Mouse (Mus musculus): Measurements from ENCODE around the gene Btbd35f20. TPM values are rescaled to one million over a fixed set of nuclear protein-coding genes. Genes with fewer than 3 reads are reported as not detected.
"Not testable (repeated sequence)": the region's sequence is repeated elsewhere in the genome, so short reads cannot be mapped to it uniquely, and the experiment has no call there.

Gene Btbd35f20
- polyA plus RNA-seq (2015; fragmentation: Nextera tagmentation; extraction: Ambion mirVana): not detected in 2 replicates

- H3K27ac ChIP-seq; H3K27me3 ChIP-seq; H3K4me1 ChIP-seq; H3K9ac ChIP-seq; H3K4me2 ChIP-seq; H3K4me3 ChIP-seq; H3K9me3 ChIP-seq (replicated peaks); H3K36me3 ChIP-seq (ENCODE audit: poor library complexity, severe bottlenecking); ATAC-seq: not testable (repeated sequence)
- no CpG with 5 or more reads among the region's 4 CpGs for WGBS
These were observed at the start of gene Btbd35f20 for GRCm38 (mm10) chrX:4291145-4291544. Gene Btbd35f20, minus strand, starts transcription at chrX:4291245.

Other genes with a start within 250 kb of the Btbd35f20 start
- not detected in 2 replicates for gene Btbd35f28, start 94.7 kb downstream of the Btbd35f20 start, polyA plus RNA-seq (2015; fragmentation: Nextera tagmentation; extraction: Ambion mirVana)
- gene Btbd35f17, start 79.4 kb upstream of the Btbd35f20 start, polyA plus RNA-seq (2015; fragmentation: Nextera tagmentation; extraction: Ambion mirVana): not detected in 2 replicates

All from forebrain, embryonic 13.5 days (tissue).